Mouse (Mus musculus): ENCODE data around the gene Serbp1.

DNA sequence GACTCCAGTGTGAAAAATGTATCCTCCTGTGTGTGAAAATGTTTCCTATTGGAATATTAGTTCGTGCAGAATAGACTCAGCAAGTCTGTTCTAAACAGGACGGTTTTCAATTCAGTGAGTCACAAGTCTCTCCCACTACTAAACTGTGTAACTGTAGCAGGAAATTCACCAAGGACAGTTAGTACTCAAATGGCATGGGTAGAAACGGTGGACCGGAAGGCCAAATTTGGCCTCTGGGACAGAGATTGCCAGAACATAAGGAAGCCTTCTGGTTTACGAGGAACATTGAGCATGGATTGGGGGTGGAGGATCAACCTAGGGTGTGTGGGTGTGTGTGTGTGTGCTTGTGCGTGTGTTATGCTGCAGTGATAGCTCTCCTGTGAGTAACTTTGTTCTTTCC is 41.2 kb upstream of the Serbp1 start:
- no peak for TF ChIP-seq CTCF (IDR thresholded peaks at IDR 0.05; ENCODE audit: low read depth, low read length)
- TF ChIP-seq POLR2A (IDR thresholded peaks at IDR 0.05; ENCODE audit: borderline replicate concordance, low read depth, low read length): no peak

All from bone marrow macrophage, adult 2 months (primary cell).